Mouse (Mus musculus): ENCODE results near the gene Uchl1.

Uchl1 gene

GRCm38 (mm10) chr5:66710445-66711019 is 34.6 kb downstream of the Uchl1 start:
- DNase-seq (ENCODE audit: low read depth, low spot score): no peak

GRCm38 (mm10) chr5:66712801-66713200 is 36.9 kb downstream of the Uchl1 start:
- DNase-seq (ENCODE audit: low read depth, low spot score): no peak

GRCm38 (mm10) chr5:66715498-66715931 is 39.6 kb downstream of the Uchl1 start:
- no peak for DNase-seq (ENCODE audit: low read depth, low spot score)

GRCm38 (mm10) chr5:66717931-66718330 is 42.0 kb downstream of the Uchl1 start:
- no peak for DNase-seq (ENCODE audit: low read depth, low spot score)

GRCm38 (mm10) chr5:66718413-66718812 is 42.5 kb downstream of the Uchl1 start:
- DNase-seq (ENCODE audit: low read depth, low spot score): no peak

GRCm38 (mm10) chr5:66718880-66719279 is 43.0 kb downstream of the Uchl1 start:
- DNase-seq (ENCODE audit: low read depth, low spot score): no peak

GRCm38 (mm10) chr5:66720921-66721320 is 45.0 kb downstream of the Uchl1 start:
- DNase-seq (ENCODE audit: low read depth, low spot score): peak; percentile 79

- no peak for DNase-seq (ENCODE audit: low read depth, low spot score)
Observed at GRCm38 (mm10) chr5:66722586-66722985, 46.7 kb downstream of the Uchl1 start.

GRCm38 (mm10) chr5:66723037-66723436 is 47.1 kb downstream of the Uchl1 start:
- DNase-seq (ENCODE audit: low read depth, low spot score): no peak

- no peak for DNase-seq (ENCODE audit: low read depth, low spot score)
Observed at GRCm38 (mm10) chr5:66723626-66724025, 47.7 kb downstream of the Uchl1 start.

- no peak for DNase-seq (ENCODE audit: low read depth, low spot score)
Observed at GRCm38 (mm10) chr5:66729306-66729705, 53.4 kb downstream of the Uchl1 start.

- DNase-seq (ENCODE audit: low read depth, low spot score): peak; percentile 95
Observed at GRCm38 (mm10) chr5:66730621-66731301, 54.9 kb downstream of the Uchl1 start.

GRCm38 (mm10) chr5:66731302-66731697 is 55.4 kb downstream of the Uchl1 start:
- DNase-seq (ENCODE audit: low read depth, low spot score): no peak

- DNase-seq (ENCODE audit: low read depth, low spot score): no peak
Observed at GRCm38 (mm10) chr5:66733556-66733955, 57.7 kb downstream of the Uchl1 start.

All from R1 (cell line).